Mouse (Mus musculus) liver, embryonic 14.5 days (tissue): ENCODE results near the gene Ascl5.

Experiments
- CTCF ChIP-seq: IDR thresholded peaks from 2 replicates; pipeline ENCODE4 v1.5.1; 2016; ENCODE audit warnings: antibody characterized with exemption, low read depth, control low read depth
- EP300 ChIP-seq: IDR thresholded peaks from 2 replicates; pipeline ENCODE4 v1.6.1; 2016; ENCODE audit warnings: antibody characterized with exemption, low read depth

GRCm38 (mm10) chr1:136058594-136058993 lies 8.0 kb downstream of the Ascl5 start:
- TF ChIP-seq CTCF (no peak), EP300 (no peak)
